ENCODE assay signal across 22 mouse cellular contexts in genomic region chr6:119704899-119705298, GRCm38 (mm10).
DNase-seq lines count a peak whose midpoint lies in the region; ATAC-seq and TF ChIP-seq lines count a peak whose summit lies in the region.
"Had no signal": no experiment of that assay in that cellular context is flagged by ENCODE, and none has a peak within 500 bp of the region (broad histone marks: within the 10 kb centered on the region; RNA-seq: fewer than 3 reads in every experiment).

No protein-coding gene starts in this region.

- intact Hi-C loops in left cerebral cortex, adult 2 months (cut with DNase I), result loop anchor here (5.0 kb wide), 1 partner anchor 213 kb away; no protein-coding TSS in a partner anchor

- peak; percentile 85 for DNase-seq in lung, embryonic 14.5 days
- DNase-seq in lung, adult 18-20 months, result no peak
- DNase-seq in 3T3-L1 (ENCODE audit: low read depth, low spot score) (peak; percentile 45), NIH3T3 (ENCODE audit: low read depth) (peak; percentile 68)
- peak; percentile 15 for DNase-seq in lung, postnatal 10 days
- no peak for DNase-seq in frontal cortex, postnatal 25 days (ENCODE audit: low spot score in 2 of 2)
- no peak for DNase-seq in left cerebral cortex, adult 2 months (ENCODE audit: extremely low spot score in 1 of 2, low spot score in 2 of 2)
- DNase-seq in ovary, adult 18-20 months (ENCODE audit: low spot score), result no peak
- DNase-seq: adrenal gland, postnatal 10 days; cerebellum, adult 18-20 months; cerebellum, postnatal 10 days; embryo, embryonic 11 days; gastrocnemius, postnatal 10 days; heart, adult 18-20 months; heart, postnatal 14 days had no signal

- TF ChIP-seq CTCF in lung, embryonic 14.5 days (IDR thresholded peaks at IDR 0.05; ENCODE audit: low read depth), result no peak
- no peak for TF ChIP-seq CTCF in left cerebral cortex, adult 2 months (IDR thresholded peaks at IDR 0.05)

- ATAC-seq in lung, embryonic 14.5 days (ENCODE audit: insufficient read depth), result peak; percentile 75; the same call in 1 of the 2 replicates
- ATAC-seq: forebrain, embryonic 15.5 days; hindbrain, postnatal 0 days had no signal

- H3K9ac ChIP-seq in lung, embryonic 14.5 days, result no peak overlapping the region
- H3K9ac ChIP-seq: embryonic facial prominence, embryonic 15.5 days; forebrain, embryonic 15.5 days; heart, embryonic 15.5 days; hindbrain, embryonic 13.5 days had no signal

- no peak overlapping the region for H3K4me2 ChIP-seq in lung, embryonic 14.5 days
- H3K4me2 ChIP-seq: embryonic facial prominence, embryonic 15.5 days; forebrain, embryonic 15.5 days; heart, embryonic 11.5 days; heart, embryonic 15.5 days; hindbrain, embryonic 13.5 days had no signal

- WGBS in lung, embryonic 14.5 days, result 56% methylated on average over 2 of the region's 2 CpGs

- H3K27ac ChIP-seq in lung, embryonic 14.5 days (ENCODE audit: low read depth), result peak overlapping the region; percentile 84
- no peak overlapping the region for H3K27ac ChIP-seq in left cerebral cortex, adult 2 months
- H3K27ac ChIP-seq: embryonic facial prominence, embryonic 15.5 days; forebrain, embryonic 15.5 days; heart, embryonic 15.5 days; hindbrain, embryonic 13.5 days; hindbrain, postnatal 0 days had no signal

- H3K4me3 ChIP-seq in lung, embryonic 14.5 days (ENCODE audit: low read depth, low read length), result no peak overlapping the region
- H3K4me3 ChIP-seq in left cerebral cortex, adult 2 months, result no peak overlapping the region
- H3K4me3 ChIP-seq: embryonic facial prominence, embryonic 15.5 days; erythroblast, embryonic 14.5 days; forebrain, embryonic 15.5 days; heart, embryonic 15.5 days; hindbrain, embryonic 13.5 days had no signal

- 0 out of 2 replicates have a peak, but pooled peaks cover 5% of the 10 kb centered on the region for H3K4me1 ChIP-seq in lung, embryonic 14.5 days (ENCODE audit: insufficient read depth)
- H3K4me1 ChIP-seq: embryonic facial prominence, embryonic 15.5 days; forebrain, embryonic 15.5 days; heart, embryonic 15.5 days; hindbrain, embryonic 13.5 days had no signal

- no peaks in the 10 kb centered on the region for H3K36me3 ChIP-seq in lung, embryonic 14.5 days (ENCODE audit: insufficient read depth)
- H3K36me3 ChIP-seq: embryonic facial prominence, embryonic 15.5 days had no signal

- no peaks in the 10 kb centered on the region for H3K27me3 ChIP-seq in lung, embryonic 14.5 days (ENCODE audit: insufficient read depth, low read length)
- H3K27me3 ChIP-seq: embryonic facial prominence, embryonic 15.5 days; forebrain, embryonic 15.5 days; heart, embryonic 15.5 days; hindbrain, embryonic 13.5 days had no signal

- no peaks in the 10 kb centered on the region for H3K9me3 ChIP-seq in lung, embryonic 14.5 days (ENCODE audit: low read depth, low read length)
- H3K9me3 ChIP-seq: embryonic facial prominence, embryonic 15.5 days; forebrain, embryonic 15.5 days; heart, embryonic 15.5 days; hindbrain, embryonic 13.5 days had no signal

Comparison
In these comparisons a context has a peak if more than half of its experiments do, and no peak if none do; other contexts are left out.
1. DNase-seq: peak in lung, embryonic 14.5 days (single experiment), 3T3-L1 (single experiment), NIH3T3 (single experiment) and lung, postnatal 10 days (single experiment); none in lung, adult 18-20 months (0 of 2), frontal cortex, postnatal 25 days (0 of 2), left cerebral cortex, adult 2 months (0 of 2) and ovary, adult 18-20 months (single experiment).